Mouse (Mus musculus): ENCODE measurements around the gene Pitpnc1. TPM values are rescaled to one million over a fixed set of nuclear protein-coding genes. Genes with fewer than 3 reads are reported as not detected.

The Pitpnc1 gene
- polyA plus RNA-seq, 1 experiment from 2014 or later: 5.0 TPM

GRCm38 (mm10) chr11:107431197-107431965, 39.1 kb downstream of the Pitpnc1 start:
- Histone ChIP-seq H3K4me3 (ENCODE audit: low read depth, low read length) (no peak overlapping the region), H3K9me3 (ENCODE audit: control insufficient read depth, low read length) (no peaks in the 10 kb centered on the region), H3K4me1 (replicated peaks; ENCODE audit: control insufficient read depth, insufficient read depth) (no peaks in the 10 kb centered on the region), H3K27ac (replicated peaks) (no peak overlapping the region), H3K27me3 (ENCODE audit: control insufficient read depth, insufficient read depth, low read length) (no peaks in the 10 kb centered on the region), H3K4me2 (replicated peaks; ENCODE audit: low read depth) (no peak overlapping the region), H3K9ac (ENCODE audit: low read length) (no peak overlapping the region), H3K36me3 (ENCODE audit: control insufficient read depth, insufficient read depth, low read length) (no peaks in the 10 kb centered on the region)
- WGBS: 66% methylated on average over 7 of the region's 7 CpGs
- ATAC-seq (ENCODE audit: low FRiP score, low TSS enrichment) (0 out of 2 replicates have a peak, but pooled peaks have one; percentile 54), DNase-seq (ENCODE audit: low spot score) (no peak)
- TF ChIP-seq EP300 (optimal IDR thresholded peaks at IDR 0.05): no peak
- no peak for TF ChIP-seq CTCF (IDR thresholded peaks at IDR 0.05; ENCODE audit: low read depth)

DNA sequence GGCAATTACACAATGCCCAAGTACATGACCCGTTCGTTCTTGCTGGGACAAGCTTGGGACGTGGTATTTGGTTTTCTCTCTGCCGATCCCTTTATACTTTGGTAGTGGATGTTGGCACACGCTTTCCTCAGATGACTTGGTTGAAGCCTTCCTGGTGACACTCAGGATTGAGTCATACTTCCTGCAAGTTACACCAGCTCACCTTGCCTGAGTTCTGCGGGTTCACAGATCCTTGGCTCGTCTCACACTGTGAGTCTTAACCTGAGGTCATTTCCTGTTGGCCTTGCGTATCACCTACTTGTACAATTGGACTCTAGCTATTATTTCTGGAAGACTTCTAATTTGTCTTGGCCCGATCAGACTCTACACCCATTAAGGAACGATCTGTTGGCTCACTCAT, 42.5 kb downstream of the Pitpnc1 start:
- 70% methylated on average over 10 of the region's 10 CpGs for WGBS

DNA sequence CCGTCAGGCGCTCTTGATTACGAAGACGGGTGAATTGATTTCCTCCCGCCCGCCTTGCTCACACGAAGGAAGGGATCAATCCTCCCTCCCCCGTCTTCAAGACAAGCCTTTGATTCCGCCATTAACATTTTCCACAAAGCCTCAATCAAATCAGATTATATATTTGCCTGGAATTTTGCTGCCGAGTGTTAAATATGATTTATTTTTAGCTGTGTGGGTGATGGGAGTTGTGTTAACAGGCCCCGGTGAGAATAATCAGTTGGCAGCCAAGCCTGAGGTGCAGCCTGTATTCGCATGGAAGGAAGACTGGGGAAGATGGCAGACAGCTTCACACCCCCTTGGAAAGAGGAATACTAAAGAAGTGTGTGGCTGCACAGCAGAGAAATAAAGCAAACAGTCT, 46.3 kb downstream of the Pitpnc1 start:
- Histone ChIP-seq H3K27me3 (ENCODE audit: control insufficient read depth, insufficient read depth, low read length) (no peaks in the 10 kb centered on the region), H3K9ac (ENCODE audit: low read length) (no peak overlapping the region), H3K9me3 (ENCODE audit: control insufficient read depth, low read length) (no peaks in the 10 kb centered on the region), H3K4me2 (replicated peaks; ENCODE audit: low read depth) (no peak overlapping the region), H3K4me1 (replicated peaks; ENCODE audit: control insufficient read depth, insufficient read depth) (no peaks in the 10 kb centered on the region), H3K27ac (replicated peaks) (no peak overlapping the region), H3K36me3 (ENCODE audit: control insufficient read depth, insufficient read depth, low read length) (no peaks in the 10 kb centered on the region), H3K4me3 (ENCODE audit: low read depth, low read length) (no peak overlapping the region)
- ATAC-seq (ENCODE audit: low FRiP score, low TSS enrichment): no peak
- TF ChIP-seq EP300 (optimal IDR thresholded peaks at IDR 0.05) (no peak), CTCF (IDR thresholded peaks at IDR 0.05; ENCODE audit: low read depth) (no peak)
- WGBS: 78% methylated on average over 12 of the region's 12 CpGs
- DNase-seq (ENCODE audit: low spot score): no peak

More for the DNA sequence above, 42.5 kb downstream of the Pitpnc1 start:
- Histone ChIP-seq H3K36me3 (ENCODE audit: control insufficient read depth, insufficient read depth, low read length) (no peaks in the 10 kb centered on the region), H3K27me3 (ENCODE audit: control insufficient read depth, insufficient read depth, low read length) (no peaks in the 10 kb centered on the region), H3K4me2 (replicated peaks; ENCODE audit: low read depth) (no peak overlapping the region), H3K9ac (ENCODE audit: low read length) (no peak overlapping the region), H3K4me1 (replicated peaks; ENCODE audit: control insufficient read depth, insufficient read depth) (no peaks in the 10 kb centered on the region), H3K4me3 (ENCODE audit: low read depth, low read length) (no peak overlapping the region), H3K9me3 (ENCODE audit: control insufficient read depth, low read length) (no peaks in the 10 kb centered on the region), H3K27ac (replicated peaks) (no peak overlapping the region)
- DNase-seq (ENCODE audit: low spot score) (no peak), ATAC-seq (ENCODE audit: low FRiP score, low TSS enrichment) (peak; percentile 72; the same call in 1 of the 2 replicates)
- TF ChIP-seq EP300 (optimal IDR thresholded peaks at IDR 0.05) (peak; percentile 49), CTCF (IDR thresholded peaks at IDR 0.05; ENCODE audit: low read depth) (no peak)

GRCm38 (mm10) chr11:107422356-107422754, 48.1 kb downstream of the Pitpnc1 start:
- Histone ChIP-seq H3K27me3 (ENCODE audit: control insufficient read depth, insufficient read depth, low read length) (no peaks in the 10 kb centered on the region), H3K9me3 (ENCODE audit: control insufficient read depth, low read length) (no peaks in the 10 kb centered on the region), H3K36me3 (ENCODE audit: control insufficient read depth, insufficient read depth, low read length) (no peaks in the 10 kb centered on the region), H3K4me3 (ENCODE audit: low read depth, low read length) (no peak overlapping the region), H3K4me1 (replicated peaks; ENCODE audit: control insufficient read depth, insufficient read depth) (no peaks in the 10 kb centered on the region), H3K4me2 (replicated peaks; ENCODE audit: low read depth) (no peak overlapping the region), H3K27ac (replicated peaks) (no peak overlapping the region), H3K9ac (ENCODE audit: low read length) (no peak overlapping the region; the same call in 1 of the 2 replicates)
- ATAC-seq (ENCODE audit: low FRiP score, low TSS enrichment) (no peak), DNase-seq (ENCODE audit: low spot score) (no peak)
- TF ChIP-seq CTCF (IDR thresholded peaks at IDR 0.05; ENCODE audit: low read depth) (no peak), EP300 (optimal IDR thresholded peaks at IDR 0.05) (no peak)
- WGBS: 43% methylated on average over 5 of the region's 5 CpGs

GRCm38 (mm10) chr11:107421751-107422355, 48.6 kb downstream of the Pitpnc1 start:
- WGBS: 38% methylated on average over 5 of the region's 5 CpGs
- Histone ChIP-seq H3K9ac (ENCODE audit: low read length) (no peak overlapping the region; the same call in 1 of the 2 replicates), H3K4me1 (replicated peaks; ENCODE audit: control insufficient read depth, insufficient read depth) (no peaks in the 10 kb centered on the region), H3K4me3 (ENCODE audit: low read depth, low read length) (no peak overlapping the region), H3K9me3 (ENCODE audit: control insufficient read depth, low read length) (no peaks in the 10 kb centered on the region), H3K36me3 (ENCODE audit: control insufficient read depth, insufficient read depth, low read length) (no peaks in the 10 kb centered on the region), H3K4me2 (replicated peaks; ENCODE audit: low read depth) (no peak overlapping the region), H3K27me3 (ENCODE audit: control insufficient read depth, insufficient read depth, low read length) (no peaks in the 10 kb centered on the region), H3K27ac (replicated peaks) (no peak overlapping the region)
- DNase-seq (ENCODE audit: low spot score) (no peak), ATAC-seq (ENCODE audit: low FRiP score, low TSS enrichment) (no peak)
- TF ChIP-seq CTCF (IDR thresholded peaks at IDR 0.05; ENCODE audit: low read depth) (no peak), EP300 (optimal IDR thresholded peaks at IDR 0.05) (no peak)

DNA sequence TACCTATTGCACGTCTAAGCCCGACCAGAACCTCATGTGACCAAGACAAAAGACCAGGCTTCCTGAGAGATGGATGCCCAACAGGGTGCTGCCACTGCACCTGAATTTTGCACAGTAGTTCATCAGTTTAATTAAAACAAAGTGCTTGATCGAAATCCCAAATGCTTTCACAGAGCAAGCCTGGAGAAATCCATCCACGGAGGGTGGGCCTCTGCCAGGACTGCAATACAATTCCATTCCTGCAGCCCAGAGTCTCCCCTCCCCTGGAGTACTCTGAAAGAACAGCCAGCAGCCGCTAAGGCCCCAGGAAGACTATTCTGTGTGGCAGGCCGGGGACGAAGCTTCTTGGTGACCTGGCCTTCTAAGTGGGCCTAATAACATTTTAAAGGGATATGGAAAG, 50.6 kb downstream of the Pitpnc1 start:
- no peak for ATAC-seq (ENCODE audit: low FRiP score, low TSS enrichment)
- H3K27ac ChIP-seq (replicated peaks): 0 out of 2 replicates have a peak overlapping the region, but pooled peaks have one; percentile 14
- no peak overlapping the region for H3K9ac ChIP-seq (ENCODE audit: low read length)
- no peak overlapping the region for H3K4me2 ChIP-seq (replicated peaks; ENCODE audit: low read depth)
- H3K4me3 ChIP-seq (ENCODE audit: low read depth, low read length): no peak overlapping the region
- H3K9me3 ChIP-seq (ENCODE audit: control insufficient read depth, low read length): no peaks in the 10 kb centered on the region
- H3K4me1 ChIP-seq (replicated peaks; ENCODE audit: control insufficient read depth, insufficient read depth): no peaks in the 10 kb centered on the region
- 36% methylated on average over 7 of the region's 7 CpGs for WGBS
- TF ChIP-seq EP300 (optimal IDR thresholded peaks at IDR 0.05) (no peak), CTCF (IDR thresholded peaks at IDR 0.05; ENCODE audit: low read depth) (no peak)
- no peaks in the 10 kb centered on the region for H3K27me3 ChIP-seq (ENCODE audit: control insufficient read depth, insufficient read depth, low read length)
- no peaks in the 10 kb centered on the region for H3K36me3 ChIP-seq (ENCODE audit: control insufficient read depth, insufficient read depth, low read length)
- DNase-seq (ENCODE audit: low spot score): no peak

Data from stomach, postnatal 0 days (tissue).